Comparison of ENCODE assay signal across 9 mouse cellular contexts in genomic region chr16:32147589-32148207, GRCm38 (mm10). TPM values are rescaled to one million over a fixed set of nuclear protein-coding genes. Genes with fewer than 3 reads are reported as not detected.
DNase-seq lines count a peak whose midpoint lies in the region; ATAC-seq lines count a peak whose summit lies in the region.
"Had no signal": no experiment of that assay in that cellular context is flagged by ENCODE, and none has a peak within 500 bp of the region (broad histone marks: within the 10 kb centered on the region; RNA-seq: fewer than 3 reads in every experiment).

No protein-coding gene starts in this region.

- peak overlapping the region; percentile 34; the same call in 1 of the 2 replicates for H3K4me2 ChIP-seq in lung, embryonic 16.5 days (ENCODE audit: low read depth, low read length)

- H3K27me3 ChIP-seq in lung, embryonic 16.5 days (ENCODE audit: control insufficient read depth, insufficient read depth, low read depth, low read length) = no peaks in the 10 kb centered on the region
- H3K27me3 ChIP-seq in splenic B cell, adult 2 months (ENCODE audit: control insufficient read depth, insufficient read depth, low read length, poor library complexity, severe bottlenecking) = no peaks in the 10 kb centered on the region

- WGBS in lung, embryonic 16.5 days = 56% methylated on average over 10 of the region's 13 CpGs

- H3K27ac ChIP-seq in lung, embryonic 16.5 days (ENCODE audit: low read length) = no peak overlapping the region

- H3K9ac ChIP-seq in lung, embryonic 16.5 days (ENCODE audit: low read length) = no peak overlapping the region

- H3K4me1 ChIP-seq in lung, embryonic 16.5 days (replicated peaks; ENCODE audit: control insufficient read depth, insufficient read depth, low read length) = no peaks in the 10 kb centered on the region

- H3K9me3 ChIP-seq in lung, embryonic 16.5 days (ENCODE audit: control insufficient read depth, low read length) = peaks cover 18% of the 10 kb centered on the region

- H3K4me3 ChIP-seq in lung, embryonic 16.5 days (ENCODE audit: low read length) = 0 out of 2 replicates have a peak overlapping the region, but pooled peaks have one; percentile 10

- H3K36me3 ChIP-seq in lung, embryonic 16.5 days (ENCODE audit: control insufficient read depth, insufficient read depth, low read length) = peaks cover 32% of the 10 kb centered on the region
- H3K36me3 ChIP-seq in splenic B cell, adult 2 months (ENCODE audit: control insufficient read depth, insufficient read depth, low read length, poor library complexity, severe bottlenecking) = peaks cover 41% of the 10 kb centered on the region

- ATAC-seq in CD4-positive, CD25-positive, alpha-beta regulatory T cell, adult 4 months = no peak
- 0 out of 2 replicates have a peak, but pooled peaks have one; percentile 47 for ATAC-seq in lung, embryonic 16.5 days (ENCODE audit: low read depth)

- DNase-seq in CD4-positive, CD25-positive, alpha-beta regulatory T cell, adult 2 months (ENCODE audit: low read depth, low spot score) = peak; percentile 20
- no peak for DNase-seq in lung, postnatal 25 days (ENCODE audit: low spot score)
- DNase-seq in kidney, postnatal 14 days = peak; percentile 26
- DNase-seq in splenic B cell, adult 2 months (ENCODE audit: low read depth, low spot score) = peak; percentile 47
- DNase-seq in spleen, postnatal 14 days (ENCODE audit: low spot score in 2 of 2) = no peak
- no peak for DNase-seq in adrenal gland, adult 18-20 months (ENCODE audit: low spot score in 2 of 2)

RNA-seq across cellular contexts. Expression of gene Nrros, which starts 17.7 kb away (rescaled TPM):
- polyA plus RNA-seq in CD4-positive, CD25-positive, alpha-beta regulatory T cell, adult 4 months (2017; shearing (Covaris generic)) = 10 to 100 TPM; 61.7 to 77.0 TPM
- polyA plus RNA-seq in lung, embryonic 16.5 days (2015; fragmentation: Nextera tagmentation; extraction: Ambion mirVana) = 45.8 and 51.1 TPM in 2 replicates
- total RNA-seq in adrenal gland, adult 18-20 months (2021) = 1 to 10 TPM; 4.6 to 7.4 TPM

RNA-seq across cellular contexts. Expression of gene Bex6, which starts 31.9 kb away (rescaled TPM):
- not detected for polyA plus RNA-seq in CD4-positive, CD25-positive, alpha-beta regulatory T cell, adult 4 months (2017; shearing (Covaris generic))
- polyA plus RNA-seq in lung, embryonic 16.5 days (2015; fragmentation: Nextera tagmentation; extraction: Ambion mirVana) = 0.28 TPM in 1 of 2 replicates, not detected in the other
- total RNA-seq in adrenal gland, adult 18-20 months (2021) = not detected
- polyA plus RNA-seq: embryonic facial prominence, embryonic 11.5 days had no signal

RNA-seq across cellular contexts. Expression of gene Cep19, which starts 48.1 kb away (rescaled TPM):
- 10 to 100 TPM; 35.0 to 37.8 TPM for polyA plus RNA-seq in CD4-positive, CD25-positive, alpha-beta regulatory T cell, adult 4 months (2017; shearing (Covaris generic))
- polyA plus RNA-seq in lung, embryonic 16.5 days (2015; fragmentation: Nextera tagmentation; extraction: Ambion mirVana) = 31.7 and 31.9 TPM in 2 replicates
- 1 to 10 TPM; 8.4 to 9.2 TPM for total RNA-seq in adrenal gland, adult 18-20 months (2021)

RNA-seq across cellular contexts. Expression of gene Pigx, which starts 48.2 kb away (rescaled TPM):
- 100 to 1,000 TPM; 108 to 131 TPM for polyA plus RNA-seq in CD4-positive, CD25-positive, alpha-beta regulatory T cell, adult 4 months (2017; shearing (Covaris generic))
- 84.6 and 85.1 TPM in 2 replicates for polyA plus RNA-seq in lung, embryonic 16.5 days (2015; fragmentation: Nextera tagmentation; extraction: Ambion mirVana)
- 10 to 100 TPM; 29.2 to 30.3 TPM for total RNA-seq in adrenal gland, adult 18-20 months (2021)

Comparison
In these comparisons a context has a peak if more than half of its experiments do, and no peak if none do; other contexts are left out.
1. DNase-seq: peak in CD4-positive, CD25-positive, alpha-beta regulatory T cell, adult 2 months (single experiment), kidney, postnatal 14 days (single experiment) and splenic B cell, adult 2 months (single experiment); none in lung, postnatal 25 days (single experiment), spleen, postnatal 14 days (0 of 2) and adrenal gland, adult 18-20 months (0 of 2).